Mouse (Mus musculus) limb, embryonic 15.5 days (tissue): ENCODE measurements around the gene Gdpd2. TPM values are rescaled to one million over a fixed set of nuclear protein-coding genes. Genes with fewer than 3 reads are reported as not detected.

Experiments
- ATAC-seq: fragments of 200-750 bp; cut with Nextera tagmentation; 2 replicates; pipeline ENCODE4 v1.8.0; 2017; ENCODE audit warnings: low read depth, moderate TSS enrichment; ENCODE audit not compliant: insufficient number of reproducible peaks, low FRiP score, low TSS enrichment
- H3K27ac ChIP-seq: fragments of 300-500 bp; sonication (generic); 2 replicates; pipeline ENCODE4 v1.5.1; 2015; ENCODE audit warnings: moderate library complexity, mild to moderate bottlenecking, inconsistent platforms
- H3K27me3 ChIP-seq: fragments of 300-500 bp; sonication (generic); 2 replicates; pipeline ENCODE4 v1.6.1; 2015; ENCODE audit warnings: inconsistent platforms
- H3K36me3 ChIP-seq: fragments of 300-500 bp; sonication (generic); 2 replicates; pipeline ENCODE4 v1.6.1; 2015; ENCODE audit warnings: inconsistent platforms
- H3K4me1 ChIP-seq: fragments of 300-500 bp; sonication (generic); 2 replicates; pipeline ENCODE4 v1.6.1; 2015; ENCODE audit warnings: inconsistent platforms
- H3K4me2 ChIP-seq: fragments of 300-500 bp; sonication (generic); 2 replicates; pipeline ENCODE4 v1.6.1; 2015; ENCODE audit warnings: mild to moderate bottlenecking, inconsistent platforms
- H3K4me3 ChIP-seq: fragments of 300-500 bp; sonication (generic); 2 replicates; pipeline ENCODE4 v1.5.1; 2015; ENCODE audit warnings: mild to moderate bottlenecking, inconsistent platforms
- H3K9ac ChIP-seq: fragments of 300-500 bp; sonication (generic); 2 replicates; pipeline ENCODE4 v1.6.1; 2015; ENCODE audit warnings: inconsistent platforms
- H3K9me3 ChIP-seq: fragments of 300-500 bp; sonication (generic); 2 replicates; pipeline ENCODE4 v1.6.1; 2016; ENCODE audit warnings: inconsistent platforms
- WGBS: fragments of 180-500 bp; shearing (Covaris S2); methylation state at CpG from one replicate; pipeline ENCODE4 v1.1.7; 2015; 5-methylcytosine and 5-hydroxymethylcytosine counted together
- polyA plus RNA-seq: library from polyadenylated mRNA; unstranded; fragments of >200 nt; fragmentation: Nextera tagmentation; extraction: Ambion mirVana; gene quantifications from 2 replicates; pipeline ENCODE4 v1.2.1, GENCODE M21; 2015

The Gdpd2 gene
- polyA plus RNA-seq, 1 experiment from 2014 or later, result 12.1 TPM

DNA sequence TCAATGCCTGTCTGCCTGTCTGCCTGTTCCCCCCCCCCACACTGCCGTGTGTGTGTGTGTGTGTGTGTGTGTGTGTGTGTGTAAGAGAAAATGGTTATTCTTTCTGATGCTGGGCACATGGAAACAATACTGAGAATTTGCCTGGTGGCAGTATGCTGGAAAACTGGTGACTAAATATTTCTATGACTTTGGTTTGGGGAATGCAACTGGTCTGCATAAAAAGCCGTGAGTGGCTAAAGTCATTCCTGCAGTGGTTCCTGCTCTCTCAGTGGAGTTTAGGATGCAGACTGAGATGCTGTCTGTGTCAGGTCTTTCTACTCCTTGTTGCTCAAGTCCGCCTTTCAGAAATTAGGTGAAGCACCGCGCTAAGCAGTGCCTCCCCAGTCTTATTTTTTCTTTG, 48.7 kb downstream of the Gdpd2 start:
- no peak overlapping the region for H3K27ac ChIP-seq
- no peaks in the 10 kb centered on the region for H3K9me3 ChIP-seq
- no peaks in the 10 kb centered on the region for H3K36me3 ChIP-seq
- peak overlapping the region; percentile 54 for H3K4me3 ChIP-seq
- H3K4me1 ChIP-seq, result no peaks in the 10 kb centered on the region; the same call in 1 of the 2 replicates
- WGBS, result 33% methylated on average over 5 of the region's 5 CpGs
- no peak for ATAC-seq
- no peak overlapping the region for H3K9ac ChIP-seq
- peak overlapping the region; percentile 47 for H3K4me2 ChIP-seq
- H3K27me3 ChIP-seq, result no peaks in the 10 kb centered on the region; the same call in 1 of the 2 replicates

Other genes with a start within 250 kb of the Gdpd2 start
- 34.1 and 35.4 TPM in 2 replicates for gene Igbp1, start 235.6 kb upstream of the Gdpd2 start, polyA plus RNA-seq
- gene Dgat2l6, start 205.0 kb upstream of the Gdpd2 start, polyA plus RNA-seq, result 0.04 TPM in 1 of 2 replicates, not detected in the other
- not detected in 2 replicates for gene Awat1, start 157.6 kb upstream of the Gdpd2 start, polyA plus RNA-seq
- 2.9 and 3.4 TPM in 2 replicates for gene P2ry4, start 135.0 kb upstream of the Gdpd2 start, polyA plus RNA-seq
- gene Arr3, start 124.4 kb upstream of the Gdpd2 start, polyA plus RNA-seq, result not detected in 2 replicates
- 19.2 and 22.0 TPM in 2 replicates for gene Kif4, start 104.1 kb upstream of the Gdpd2 start, polyA plus RNA-seq
- 109 and 120 TPM in 2 replicates for gene Pdzd11, start 103.3 kb upstream of the Gdpd2 start, polyA plus RNA-seq
- 2.4 and 3.5 TPM in 2 replicates for gene Dlg3, start 37.8 kb downstream of the Gdpd2 start, polyA plus RNA-seq